Mouse (Mus musculus) intestine, postnatal 0 days (tissue): ENCODE results near the gene Insyn1. TPM values are rescaled to one million over a fixed set of nuclear protein-coding genes. Genes with fewer than 3 reads are reported as not detected.

Experiments
- ATAC-seq: fragments of 200-750 bp; cut with Nextera tagmentation; 2 replicates; pipeline ENCODE4 v1.8.0; 2017; ENCODE audit warnings: mild to moderate bottlenecking, moderate TSS enrichment, moderate library complexity
- H3K27ac ChIP-seq: fragments of 300-500 bp; sonication (generic); 2 replicates; pipeline ENCODE4 v1.5.1; 2014; ENCODE audit warnings: mild to moderate bottlenecking, low read depth, low read length, moderate library complexity
- H3K27me3 ChIP-seq: fragments of 300-500 bp; sonication (generic); replicated peaks from 2 replicates; pipeline ENCODE4 v1.6.1; 2014; ENCODE audit warnings: low read length, mixed read lengths; ENCODE audit not compliant: control insufficient read depth, insufficient read depth
- H3K36me3 ChIP-seq: fragments of 300-500 bp; sonication (generic); 2 replicates; pipeline ENCODE4 v1.6.1; 2014; ENCODE audit warnings: mild to moderate bottlenecking, moderate library complexity; ENCODE audit not compliant: control insufficient read depth, insufficient read depth
- H3K4me1 ChIP-seq: fragments of 300-500 bp; sonication (generic); replicated peaks from 2 replicates; pipeline ENCODE4 v1.6.1; 2014; ENCODE audit warnings: antibody characterized with exemption, low read length, mixed read lengths; ENCODE audit not compliant: control insufficient read depth, insufficient read depth
- H3K4me2 ChIP-seq: fragments of 300-500 bp; sonication (generic); replicated peaks from 2 replicates; pipeline ENCODE4 v1.6.1; 2014; ENCODE audit warnings: low read depth, mild to moderate bottlenecking, moderate library complexity
- H3K4me3 ChIP-seq: fragments of 300-500 bp; sonication (generic); 2 replicates; pipeline ENCODE4 v1.5.1; 2014; ENCODE audit warnings: low read depth, low read length
- H3K9ac ChIP-seq: fragments of 300-500 bp; sonication (generic); 2 replicates; pipeline ENCODE4 v1.6.1; 2014; ENCODE audit warnings: mild to moderate bottlenecking, low read depth, low read length
- H3K9me3 ChIP-seq: fragments of 300-500 bp; sonication (generic); 2 replicates; pipeline ENCODE4 v1.6.1; 2016; ENCODE audit warnings: mixed run types; ENCODE audit not compliant: control insufficient read depth
- CTCF ChIP-seq: sonication (generic); IDR thresholded peaks from 2 replicates; pipeline ENCODE4 v1.5.1; 2016; ENCODE audit warnings: low read depth, mild to moderate bottlenecking, control low read depth, antibody characterized with exemption, moderate library complexity
- WGBS: fragments of 180-500 bp; shearing (Covaris S2); extraction: QIAGEN DNeasy Blood & Tissue Kit; methylation state at CpG from one replicate; pipeline ENCODE4 v1.1.7; 2014; 5-methylcytosine and 5-hydroxymethylcytosine counted together
- polyA plus RNA-seq: library from polyadenylated mRNA; unstranded; fragments of >200 nt; fragmentation: Nextera tagmentation; extraction: Ambion mirVana; gene quantifications from 2 replicates; pipeline ENCODE4 v1.2.1, GENCODE M21; 2015

The Insyn1 gene
- polyA plus RNA-seq, 1 experiment from 2014 or later = 0.37 TPM

- Histone ChIP-seq H3K4me3 (no peak overlapping the region), H3K27ac (no peak overlapping the region), H3K9ac (no peak overlapping the region), H3K9me3 (no peaks in the 10 kb centered on the region), H3K27me3 (peaks cover 7% of the 10 kb centered on the region), H3K36me3 (no peaks in the 10 kb centered on the region), H3K4me1 (no peaks in the 10 kb centered on the region), H3K4me2 (no peak overlapping the region)
- TF ChIP-seq CTCF = 0 out of 2 replicates have a peak, but pooled peaks have one; percentile 5
- WGBS = 53% methylated on average over 2 of the region's 2 CpGs
- ATAC-seq = no peak
These were observed 6.6 kb downstream of the Insyn1 start for GRCm38 (mm10) chr9:58495035-58495434.

- H3K9me3 ChIP-seq = no peaks in the 10 kb centered on the region
- no peaks in the 10 kb centered on the region for H3K27me3 ChIP-seq
- no peak overlapping the region for H3K4me3 ChIP-seq
- no peak overlapping the region for H3K4me2 ChIP-seq
- 24% methylated on average over 4 of the region's 4 CpGs for WGBS
- 0 out of 2 replicates have a peak, but pooled peaks have one; percentile 32 for TF ChIP-seq CTCF
- no peaks in the 10 kb centered on the region for H3K4me1 ChIP-seq
- H3K36me3 ChIP-seq = no peaks in the 10 kb centered on the region
- H3K27ac ChIP-seq = no peak overlapping the region
- no peak for ATAC-seq
- no peak overlapping the region for H3K9ac ChIP-seq
These were observed 8.2 kb downstream of the Insyn1 start for GRCm38 (mm10) chr9:58496470-58497182.

GRCm38 (mm10) chr9:58497942-58498341 is 9.5 kb downstream of the Insyn1 start:
- Histone ChIP-seq H3K4me1 (no peaks in the 10 kb centered on the region), H3K9me3 (no peaks in the 10 kb centered on the region), H3K36me3 (no peaks in the 10 kb centered on the region), H3K9ac (no peak overlapping the region), H3K27ac (no peak overlapping the region), H3K4me3 (no peak overlapping the region), H3K27me3 (no peaks in the 10 kb centered on the region), H3K4me2 (no peak overlapping the region)
- no peak for TF ChIP-seq CTCF
- ATAC-seq = no peak
- 42% methylated on average over 4 of the region's 4 CpGs for WGBS

GRCm38 (mm10) chr9:58500946-58501345 is 12.5 kb downstream of the Insyn1 start:
- no peak overlapping the region for H3K4me2 ChIP-seq
- H3K27ac ChIP-seq = no peak overlapping the region
- no peaks in the 10 kb centered on the region for H3K27me3 ChIP-seq
- no peaks in the 10 kb centered on the region for H3K36me3 ChIP-seq
- no peaks in the 10 kb centered on the region for H3K4me1 ChIP-seq
- WGBS = 82% methylated on average over 5 of the region's 5 CpGs
- no peaks in the 10 kb centered on the region for H3K9me3 ChIP-seq
- TF ChIP-seq CTCF = no peak
- no peak for ATAC-seq
- no peak overlapping the region for H3K4me3 ChIP-seq
- no peak overlapping the region for H3K9ac ChIP-seq

GRCm38 (mm10) chr9:58507216-58508005 is 19.0 kb downstream of the Insyn1 start:
- 75% methylated on average over 8 of the region's 8 CpGs for WGBS
- Histone ChIP-seq H3K9ac (no peak overlapping the region), H3K4me3 (no peak overlapping the region), H3K4me2 (no peak overlapping the region), H3K27ac (no peak overlapping the region), H3K4me1 (no peaks in the 10 kb centered on the region), H3K36me3 (no peaks in the 10 kb centered on the region), H3K9me3 (no peaks in the 10 kb centered on the region), H3K27me3 (no peaks in the 10 kb centered on the region)
- ATAC-seq = no peak
- TF ChIP-seq CTCF = no peak

- Histone ChIP-seq H3K4me1 (no peaks in the 10 kb centered on the region), H3K36me3 (no peaks in the 10 kb centered on the region), H3K4me2 (no peak overlapping the region), H3K4me3 (no peak overlapping the region), H3K9ac (no peak overlapping the region), H3K27me3 (no peaks in the 10 kb centered on the region), H3K27ac (no peak overlapping the region), H3K9me3 (no peaks in the 10 kb centered on the region)
- no peak for TF ChIP-seq CTCF
- 82% methylated on average over 5 of the region's 5 CpGs for WGBS
- ATAC-seq = no peak
These were observed 22.0 kb downstream of the Insyn1 start for GRCm38 (mm10) chr9:58510452-58510851.
